Mouse (Mus musculus) testis, postnatal 10 days (tissue): ENCODE data around the gene Chd2.
"Not testable (repeated sequence)": the region's sequence is repeated elsewhere in the genome, so short reads cannot be mapped to it uniquely, and the experiment has no call there.

ENCODE experiments used
- DNase-seq: peaks from one replicate; pipeline ENCODE4 v3.0.0; 2021; ENCODE audit warnings: low spot score

Chd2 gene

DNA sequence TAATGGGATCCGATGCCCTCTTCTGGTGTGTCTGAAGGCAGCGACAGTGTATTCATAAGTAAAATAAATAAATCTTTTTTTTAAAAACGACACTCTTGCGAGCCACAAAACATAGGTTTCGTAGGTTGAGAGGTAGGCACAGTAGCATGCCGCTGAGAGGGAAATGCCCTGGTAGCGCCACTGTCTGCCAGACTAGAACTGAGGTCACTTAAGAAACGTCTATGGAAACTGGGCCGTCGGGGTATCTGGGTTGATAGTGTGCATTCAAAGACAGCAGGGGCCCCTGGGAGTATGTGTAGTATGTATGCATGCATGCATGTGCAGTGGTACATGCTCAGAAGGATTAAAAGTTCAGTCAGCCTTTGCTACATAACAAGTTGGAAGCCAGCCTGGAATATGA, 21.4 kb downstream of the Chd2 start:
- no peak for DNase-seq

DNA sequence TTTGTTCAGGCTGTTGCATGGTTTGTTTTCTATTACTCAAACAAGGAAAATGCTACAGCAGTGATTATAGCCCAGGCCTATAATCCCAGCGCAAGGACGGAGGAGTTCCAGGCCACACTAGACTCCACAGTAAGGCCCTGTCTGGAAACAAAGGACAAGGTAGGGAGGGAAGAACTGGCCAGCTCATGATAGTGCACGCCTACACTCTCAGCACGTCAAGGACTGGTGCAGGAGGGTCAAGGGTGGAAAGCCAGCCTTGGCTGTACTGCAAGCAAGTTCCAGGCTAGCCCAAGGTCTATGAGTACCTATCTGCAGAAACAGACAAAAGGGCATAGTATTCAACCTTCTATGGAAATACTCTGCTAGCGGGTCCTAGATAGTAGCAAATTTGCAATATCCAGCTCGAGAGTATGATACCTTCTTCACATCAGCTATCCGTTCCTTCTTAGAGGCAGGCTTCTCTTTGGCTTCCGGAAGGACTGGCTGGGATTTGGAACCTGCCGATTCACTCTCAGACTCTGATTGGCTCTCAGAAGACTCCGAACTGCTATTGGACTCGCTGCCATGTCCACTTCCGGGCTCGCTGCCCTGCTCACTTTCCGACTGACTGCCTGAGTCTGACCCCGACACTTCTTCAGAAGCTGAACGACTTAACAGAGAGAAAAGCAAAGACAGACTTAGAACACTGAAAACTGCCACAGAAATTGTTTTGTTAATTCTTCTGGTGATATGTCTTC, 22.4 kb downstream of the Chd2 start:
- no peak for DNase-seq

DNA sequence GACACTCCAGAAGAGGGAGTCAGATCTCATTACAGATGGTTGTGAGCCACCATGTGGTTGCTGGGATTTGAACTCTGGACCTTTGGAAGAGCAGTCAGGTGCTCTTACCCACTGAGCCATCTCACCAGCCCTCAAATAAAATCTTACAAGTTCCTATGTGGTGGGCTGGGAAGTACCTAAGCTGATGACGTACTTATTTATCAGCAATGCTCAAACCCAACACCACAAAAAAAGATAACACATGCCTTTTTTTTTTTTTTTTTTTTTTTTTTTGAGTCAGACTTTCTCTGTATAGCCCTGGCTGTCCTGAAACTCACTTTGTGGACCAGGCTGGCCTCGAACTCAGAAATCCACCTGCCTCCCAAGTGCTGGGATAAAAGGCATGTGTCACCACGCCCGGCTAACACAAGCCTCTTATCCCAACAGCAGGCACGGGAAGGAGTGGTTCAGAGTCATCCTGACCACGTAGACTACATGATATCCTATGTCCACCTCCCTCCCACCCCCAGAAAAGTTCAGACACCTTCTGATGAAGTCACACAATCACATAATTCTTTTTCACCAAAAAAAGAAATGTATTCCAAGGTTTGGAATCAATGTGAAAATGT, 23.2 kb downstream of the Chd2 start:
- DNase-seq, result not testable (repeated sequence)

DNA sequence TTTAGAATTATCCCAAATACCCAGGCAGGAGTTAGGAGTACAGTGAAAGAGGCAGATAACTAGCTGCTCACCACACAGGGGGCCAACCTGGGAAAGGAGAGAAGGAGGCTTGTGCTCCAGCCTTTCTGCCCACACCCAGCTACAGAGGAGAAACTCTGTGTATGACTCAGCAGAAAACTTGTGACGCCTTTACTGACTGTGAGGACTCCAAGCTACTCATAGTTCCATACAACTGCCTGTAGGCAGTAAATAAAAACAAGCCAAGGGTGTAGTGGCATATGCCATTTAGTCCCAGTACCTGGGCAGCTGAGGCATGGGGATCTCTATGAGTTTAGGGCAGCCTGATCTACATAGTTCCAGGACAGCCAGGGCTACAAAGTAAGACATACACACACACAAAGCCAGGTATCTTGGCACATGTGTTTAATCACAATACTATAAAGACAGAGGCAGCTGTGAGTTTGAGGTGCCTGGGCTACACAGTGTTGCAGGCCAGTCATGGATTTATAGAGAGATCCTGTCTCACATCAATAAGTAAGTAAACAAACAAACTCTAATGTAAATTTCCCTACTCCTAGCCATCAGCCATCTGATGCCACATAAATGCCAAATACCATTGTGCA, 24.1 kb downstream of the Chd2 start:
- no peak for DNase-seq

- no peak for DNase-seq
These were observed 24.8 kb downstream of the Chd2 start for GRCm38 (mm10) chr7:73516820-73517219.

- DNase-seq, result no peak
These were observed 27.1 kb downstream of the Chd2 start for GRCm38 (mm10) chr7:73514560-73514959.

DNA sequence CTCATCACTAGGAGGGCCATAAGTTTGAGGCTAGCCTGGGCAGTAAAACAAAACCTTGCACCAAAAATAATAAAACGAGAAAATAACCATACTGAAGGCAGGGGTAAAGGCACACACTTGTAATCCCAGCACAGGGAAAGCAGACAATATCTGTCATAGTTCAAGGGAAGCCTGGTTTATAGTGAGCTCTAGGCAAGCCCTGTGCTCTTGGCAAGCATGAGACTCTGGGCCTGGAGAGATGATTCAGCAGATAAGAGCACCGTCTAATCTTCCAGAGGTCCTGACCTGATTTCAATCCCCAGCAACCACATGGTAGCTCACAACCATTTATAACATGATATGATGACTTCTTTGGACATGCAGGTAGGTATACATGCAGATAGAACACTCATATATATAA, 29.2 kb downstream of the Chd2 start:
- no peak for DNase-seq

GRCm38 (mm10) chr7:73508688-73509087, 32.9 kb downstream of the Chd2 start:
- no peak for DNase-seq

GRCm38 (mm10) chr7:73507491-73507890, 34.1 kb downstream of the Chd2 start:
- DNase-seq, result no peak

GRCm38 (mm10) chr7:73506852-73507251, 34.8 kb downstream of the Chd2 start:
- DNase-seq, result no peak

DNA sequence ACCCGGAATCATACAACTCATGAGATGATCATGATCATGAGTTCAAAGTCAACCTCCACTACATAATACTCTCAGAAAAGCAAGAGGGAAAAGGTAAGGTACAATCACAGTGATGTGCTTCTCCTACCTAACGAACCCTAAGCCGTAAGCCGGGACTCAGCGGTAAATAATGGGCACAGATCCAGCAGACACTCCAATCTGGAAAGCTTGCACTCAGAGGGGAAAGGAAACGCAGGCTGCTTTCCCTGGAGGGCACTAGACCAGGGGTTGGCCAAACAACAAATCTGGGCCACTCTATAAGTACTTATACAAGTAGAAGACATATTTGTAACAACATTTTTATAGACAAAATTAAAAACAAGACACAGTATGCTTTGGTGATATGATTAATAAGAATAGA, 36.4 kb downstream of the Chd2 start:
- no peak for DNase-seq

DNA sequence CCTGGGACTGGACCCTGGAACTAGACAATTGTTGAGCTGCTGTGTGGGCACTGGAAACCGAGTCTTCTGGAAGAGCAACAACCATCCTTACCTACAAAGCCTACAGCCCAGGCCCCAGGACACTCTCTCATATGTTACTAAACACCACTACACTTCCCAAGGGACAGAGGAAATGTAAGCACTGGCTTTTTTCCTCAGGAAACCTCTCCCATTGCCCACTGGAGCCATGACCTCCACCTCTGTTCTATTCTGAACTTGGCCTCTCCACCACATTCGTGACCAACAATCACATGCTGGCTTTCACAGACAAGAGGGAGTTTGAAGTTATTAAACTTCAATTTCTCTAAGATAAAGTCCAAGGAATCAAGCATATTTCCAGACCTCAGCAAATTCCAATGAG, 43.4 kb downstream of the Chd2 start:
- DNase-seq, result no peak

DNA sequence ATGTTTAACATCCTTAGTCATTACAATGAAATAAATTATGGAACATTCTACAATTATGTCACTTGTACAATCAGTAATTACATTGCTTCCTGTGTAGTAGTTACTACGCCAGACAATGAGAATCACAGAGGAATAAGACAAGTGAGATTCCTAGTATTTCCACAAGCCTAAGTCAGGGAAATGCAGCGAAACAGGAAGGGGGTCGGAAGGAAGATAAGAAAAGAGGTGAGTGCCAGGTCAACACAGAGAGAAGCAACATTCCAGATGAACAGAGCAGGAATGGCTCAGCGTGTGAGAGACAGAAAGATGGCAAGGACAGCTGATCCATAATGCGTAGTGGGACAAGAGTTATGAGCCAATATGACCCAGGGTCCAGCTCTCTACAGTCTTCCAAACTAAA, 52.4 kb downstream of the Chd2 start:
- no peak for DNase-seq

DNA sequence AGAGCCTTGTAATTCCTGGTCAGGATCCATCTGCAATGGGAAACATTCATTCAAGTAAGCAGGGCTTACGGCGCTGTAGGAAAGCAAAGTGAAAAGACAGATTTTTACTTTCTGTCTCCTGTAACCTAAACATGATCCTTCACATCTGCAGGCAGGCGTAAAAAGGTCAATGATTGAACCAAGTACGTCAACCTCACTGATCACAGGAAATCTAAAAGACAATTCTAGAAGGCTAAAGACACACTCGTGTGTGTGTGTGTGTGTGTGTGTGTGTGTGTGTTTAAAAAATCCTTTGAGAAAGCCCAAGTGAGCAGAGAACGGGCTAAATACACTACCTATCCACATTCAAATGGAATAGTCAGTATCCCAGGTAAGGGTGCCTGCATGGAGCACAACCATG, 60.5 kb downstream of the Chd2 start:
- DNase-seq, result no peak

- no peak for DNase-seq
These were observed 62.1 kb downstream of the Chd2 start for GRCm38 (mm10) chr7:73479506-73479905.

DNA sequence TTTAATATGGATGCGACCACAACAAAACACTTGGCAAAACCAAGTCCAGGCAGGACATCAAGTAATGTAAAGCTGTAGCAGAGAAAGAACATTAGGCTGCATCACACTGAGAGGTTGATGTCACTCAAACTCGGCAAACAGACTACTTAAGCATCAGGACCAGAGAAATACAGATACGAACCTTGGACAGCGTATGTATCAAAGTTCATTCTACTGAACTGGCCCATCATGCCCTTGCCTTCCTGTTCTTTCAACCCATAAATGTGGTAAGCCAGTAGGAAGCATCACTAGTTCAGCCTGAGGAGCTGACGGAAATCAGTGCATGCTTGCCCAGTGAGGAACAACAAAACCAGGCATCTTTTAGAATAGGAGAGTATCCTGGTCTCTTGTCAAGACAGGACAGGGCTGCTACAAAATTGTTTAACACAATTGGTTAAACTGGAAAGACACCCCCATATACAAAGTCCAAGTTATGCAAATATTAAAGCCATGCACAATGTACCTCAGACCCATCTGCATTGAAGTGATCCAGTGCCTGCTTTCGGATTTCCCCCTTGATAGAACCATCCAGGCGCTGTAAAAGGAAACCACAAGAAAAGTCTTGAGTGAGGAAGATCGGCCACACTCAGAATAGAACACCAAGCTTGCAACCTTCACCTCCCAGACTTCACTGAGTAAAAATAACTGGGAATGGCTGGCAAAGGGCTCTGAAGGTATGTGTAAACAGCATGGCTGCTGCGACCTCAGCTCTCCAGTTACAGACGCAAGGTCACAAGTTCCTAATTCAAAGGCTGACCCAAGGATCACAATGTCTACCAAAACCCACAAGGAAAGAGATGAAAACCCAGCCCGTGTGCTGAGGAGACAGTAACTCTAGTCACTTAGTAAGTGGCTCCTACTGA, 63.2 kb downstream of the Chd2 start:
- DNase-seq, result no peak

DNA sequence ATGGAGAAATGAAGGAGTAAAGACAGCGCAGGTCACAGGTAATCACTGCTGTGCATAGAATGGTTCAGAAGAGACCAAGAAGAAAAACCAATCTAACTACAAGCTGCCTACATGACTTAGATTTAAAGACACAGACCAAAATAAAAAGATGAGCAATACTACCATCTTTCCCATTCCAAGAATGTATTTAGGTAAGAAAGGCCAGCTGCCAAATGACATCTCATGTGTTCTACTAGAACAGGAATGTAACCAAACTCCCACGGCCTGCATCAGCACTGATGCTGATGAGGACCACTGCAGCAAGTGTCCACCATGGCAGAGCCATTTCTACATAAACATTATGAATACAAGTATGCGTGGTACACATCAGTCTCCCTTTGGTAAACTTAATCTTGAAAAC, 73.9 kb downstream of the Chd2 start:
- no peak for DNase-seq

GRCm38 (mm10) chr7:73463546-73463945, 78.1 kb downstream of the Chd2 start:
- DNase-seq, result no peak

DNA sequence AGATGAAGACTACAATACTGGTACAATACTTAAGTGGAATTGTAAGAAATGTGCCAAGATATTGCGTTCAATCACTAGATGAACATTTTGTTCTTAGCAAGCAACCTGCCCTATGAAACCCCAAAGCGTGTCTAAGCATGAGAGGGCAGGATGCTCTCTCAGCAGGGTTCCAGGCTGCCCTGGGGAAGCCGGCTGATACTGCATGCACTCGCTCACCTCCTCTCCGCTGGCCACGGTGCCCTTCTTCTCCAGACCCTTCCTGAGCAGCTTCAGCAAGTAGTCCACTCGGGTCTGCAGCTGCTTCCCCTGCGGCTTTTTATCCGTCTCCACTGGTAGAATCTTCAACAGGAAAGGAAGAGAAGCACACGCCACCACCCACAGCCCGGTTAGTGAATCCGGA, 87.5 kb downstream of the Chd2 start:
- DNase-seq, result no peak

- DNase-seq, result no peak
These were observed 89.3 kb downstream of the Chd2 start for GRCm38 (mm10) chr7:73452187-73452808.

GRCm38 (mm10) chr7:73451594-73451993, 90.0 kb downstream of the Chd2 start:
- DNase-seq, result no peak

DNA sequence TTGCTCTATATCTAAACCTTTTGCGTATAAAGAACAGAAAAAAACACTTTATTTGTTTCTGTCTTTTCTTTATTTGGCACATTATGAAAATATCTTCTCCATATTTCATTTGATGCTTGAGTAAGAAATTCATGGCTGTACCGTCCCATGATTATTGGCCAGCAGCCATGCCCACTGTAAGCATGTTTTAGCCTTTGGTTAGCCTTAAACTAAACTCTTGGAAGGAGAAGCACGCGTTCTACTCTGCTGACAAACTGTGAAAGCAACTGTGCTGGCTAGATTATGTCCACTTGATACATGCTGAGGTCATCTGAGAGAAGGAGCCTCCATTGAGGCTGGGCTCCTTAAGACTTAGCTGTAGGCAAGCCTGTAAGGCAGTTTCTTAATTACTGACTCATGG, 99.4 kb downstream of the Chd2 start:
- DNase-seq, result no peak
